In genomic region chr2:167599195-167599594, GRCm38 (mm10) we compare ENCODE assay signal across 25 mouse cellular contexts. TPM values are rescaled to one million over a fixed set of nuclear protein-coding genes. Genes with fewer than 3 reads are reported as not detected.
DNase-seq lines count a peak whose midpoint lies in the region; ATAC-seq and TF ChIP-seq lines count a peak whose summit lies in the region.
"Had no signal": no experiment of that assay in that cellular context is flagged by ENCODE, and none has a peak within 500 bp of the region (broad histone marks: within the 10 kb centered on the region; RNA-seq: fewer than 3 reads in every experiment).

No protein-coding gene starts in this region.

- no peaks in the 10 kb centered on the region for H3K9me3 ChIP-seq in lung, embryonic 14.5 days (ENCODE audit: low read depth, low read length)
- H3K9me3 ChIP-seq in lung, postnatal 0 days (ENCODE audit: low read length): no peaks in the 10 kb centered on the region
- H3K9me3 ChIP-seq in embryonic facial prominence, embryonic 13.5 days: no peaks in the 10 kb centered on the region
- H3K9me3 ChIP-seq: forebrain, embryonic 12.5 days; forebrain, embryonic 15.5 days; heart, embryonic 13.5 days; hindbrain, embryonic 12.5 days; hindbrain, embryonic 15.5 days had no signal

- DNase-seq in lung, embryonic 14.5 days: no peak
- no peak for DNase-seq in lung, postnatal 36 days
- no peak for DNase-seq in lung, postnatal 0 days (ENCODE audit: low spot score)
- no peak for DNase-seq in lung, postnatal 25 days (ENCODE audit: low spot score)
- no peak for DNase-seq in kidney, adult 11 months
- DNase-seq in kidney, postnatal 4 days: no peak
- DNase-seq: adrenal gland, adult 2 months; adrenal gland, postnatal 14 days; cerebellum, adult 11-12 months; cerebellum, adult 8-10 months; cerebellum, postnatal 10 days; cerebellum, postnatal 36 days; embryo, embryonic 11 days; gastrocnemius, postnatal 25 days; heart, adult 2 months; heart, postnatal 14 days; heart, postnatal 4 days had no signal

- H3K36me3 ChIP-seq in lung, embryonic 14.5 days (ENCODE audit: insufficient read depth): no peaks in the 10 kb centered on the region
- no peaks in the 10 kb centered on the region for H3K36me3 ChIP-seq in lung, postnatal 0 days (ENCODE audit: insufficient read depth, low read length)
- no peaks in the 10 kb centered on the region for H3K36me3 ChIP-seq in embryonic facial prominence, embryonic 13.5 days
- H3K36me3 ChIP-seq: forebrain, embryonic 12.5 days; forebrain, embryonic 15.5 days; heart, embryonic 13.5 days; hindbrain, embryonic 12.5 days; hindbrain, embryonic 15.5 days had no signal

- H3K4me1 ChIP-seq in lung, embryonic 14.5 days (ENCODE audit: insufficient read depth): peaks cover 38% of the 10 kb centered on the region
- H3K4me1 ChIP-seq in lung, postnatal 0 days (ENCODE audit: insufficient read depth, low read depth, low read length): 0 out of 2 replicates have a peak, but pooled peaks cover 9% of the 10 kb centered on the region
- peaks cover 82% of the 10 kb centered on the region for H3K4me1 ChIP-seq in embryonic facial prominence, embryonic 13.5 days

- TF ChIP-seq CTCF in lung, embryonic 14.5 days (IDR thresholded peaks at IDR 0.05; ENCODE audit: low read depth): no peak
- TF ChIP-seq CTCF in lung, postnatal 0 days (IDR thresholded peaks at IDR 0.05): no peak

- 0 out of 2 replicates have a peak, but pooled peaks have one; percentile 9 for TF ChIP-seq EP300 in lung, postnatal 0 days (IDR thresholded peaks at IDR 0.05)

- H3K4me2 ChIP-seq in lung, embryonic 14.5 days: no peak overlapping the region
- H3K4me2 ChIP-seq in lung, postnatal 0 days (replicated peaks; ENCODE audit: low read depth, low read length): no peak overlapping the region
- no peak overlapping the region for H3K4me2 ChIP-seq in embryonic facial prominence, embryonic 13.5 days
- H3K4me2 ChIP-seq: forebrain, embryonic 12.5 days; forebrain, embryonic 15.5 days; heart, embryonic 13.5 days; hindbrain, embryonic 12.5 days; hindbrain, embryonic 15.5 days had no signal

- peak overlapping the region; percentile 27; the same call in 1 of the 2 replicates for H3K27ac ChIP-seq in lung, embryonic 14.5 days (ENCODE audit: low read depth)
- H3K27ac ChIP-seq in lung, postnatal 0 days (ENCODE audit: low read length): peak overlapping the region; percentile 91
- H3K27ac ChIP-seq in embryonic facial prominence, embryonic 13.5 days: peak overlapping the region; percentile 99
- H3K27ac ChIP-seq: forebrain, embryonic 12.5 days; forebrain, embryonic 15.5 days; heart, adult 2 months; heart, embryonic 13.5 days; hindbrain, embryonic 12.5 days; hindbrain, embryonic 15.5 days had no signal

- no peak overlapping the region for H3K9ac ChIP-seq in lung, embryonic 14.5 days
- no peak overlapping the region for H3K9ac ChIP-seq in lung, postnatal 0 days (replicated peaks; ENCODE audit: low read depth)
- no peak overlapping the region for H3K9ac ChIP-seq in embryonic facial prominence, embryonic 13.5 days
- H3K9ac ChIP-seq: forebrain, embryonic 12.5 days; forebrain, embryonic 15.5 days; heart, embryonic 13.5 days; hindbrain, embryonic 12.5 days; hindbrain, embryonic 15.5 days had no signal

- H3K27me3 ChIP-seq in lung, embryonic 14.5 days (ENCODE audit: insufficient read depth, low read length): no peaks in the 10 kb centered on the region
- H3K27me3 ChIP-seq in lung, postnatal 0 days (replicated peaks; ENCODE audit: insufficient read depth, low read length): no peaks in the 10 kb centered on the region
- no peaks in the 10 kb centered on the region for H3K27me3 ChIP-seq in embryonic facial prominence, embryonic 13.5 days
- H3K27me3 ChIP-seq: forebrain, embryonic 15.5 days had no signal

- H3K4me3 ChIP-seq in lung, embryonic 14.5 days (ENCODE audit: low read depth, low read length): no peak overlapping the region
- no peak overlapping the region for H3K4me3 ChIP-seq in lung, postnatal 0 days (ENCODE audit: low read depth, low read length)
- H3K4me3 ChIP-seq in embryonic facial prominence, embryonic 13.5 days: no peak overlapping the region
- H3K4me3 ChIP-seq: erythroblast, embryonic 14.5 days; forebrain, embryonic 12.5 days; forebrain, embryonic 15.5 days; heart, adult 2 months; heart, embryonic 13.5 days; hindbrain, embryonic 12.5 days; hindbrain, embryonic 15.5 days had no signal

- 77% methylated on average over 5 of the region's 5 CpGs for WGBS in lung, embryonic 14.5 days
- 67% methylated on average over 5 of the region's 5 CpGs for WGBS in lung, postnatal 0 days
- 39% methylated on average over 5 of the region's 5 CpGs for WGBS in embryonic facial prominence, embryonic 13.5 days

- ATAC-seq in lung, embryonic 14.5 days (ENCODE audit: insufficient read depth): no peak
- ATAC-seq in lung, postnatal 0 days: no peak
- ATAC-seq in embryonic facial prominence, embryonic 13.5 days (ENCODE audit: insufficient number of reproducible peaks, insufficient read depth, low FRiP score, low TSS enrichment, low read depth): no peak
- ATAC-seq: CD4-positive, CD25-positive, alpha-beta regulatory T cell, adult 4 months; forebrain, embryonic 15.5 days had no signal

RNA-seq across cellular contexts. Expression of gene Ube2v1, which starts 32.7 kb away (rescaled TPM):
- polyA plus RNA-seq in lung, embryonic 14.5 days (2014; fragmentation: Nextera tagmentation; extraction: Ambion mirVana): 275 and 293 TPM in 2 replicates
- 166 and 184 TPM in 2 replicates for polyA plus RNA-seq in lung, postnatal 0 days (2015; fragmentation: Nextera tagmentation; extraction: Ambion mirVana)
- 243 and 262 TPM in 2 replicates for polyA plus RNA-seq in embryonic facial prominence, embryonic 13.5 days (2015; fragmentation: Nextera tagmentation; extraction: Ambion mirVana)

Comparison
In these comparisons a context has a peak if more than half of its experiments do, and no peak if none do; other contexts are left out.
1. H3K27ac ChIP-seq: peak in every context shown above with its lines; median percentile 99 in embryonic facial prominence, embryonic 13.5 days; 91 in lung, postnatal 0 days; 27 in lung, embryonic 14.5 days.